Mouse (Mus musculus): Measurements from ENCODE around the gene Lhcgr.

Lhcgr gene

GRCm38 (mm10) chr17:88706231-88706649 is 85.5 kb downstream of the Lhcgr start:
- no peak for ATAC-seq (ENCODE audit: low TSS enrichment)

GRCm38 (mm10) chr17:88703112-88703511 is 88.7 kb downstream of the Lhcgr start:
- no peak for ATAC-seq (ENCODE audit: low TSS enrichment)

GRCm38 (mm10) chr17:88702345-88702744 is 89.4 kb downstream of the Lhcgr start:
- ATAC-seq (ENCODE audit: low TSS enrichment) = no peak

GRCm38 (mm10) chr17:88700901-88701300 is 90.9 kb downstream of the Lhcgr start:
- no peak for ATAC-seq (ENCODE audit: low TSS enrichment)

- no peak for ATAC-seq (ENCODE audit: low TSS enrichment)
Measured at GRCm38 (mm10) chr17:88696656-88697333, 95.0 kb downstream of the Lhcgr start.

- no peak for ATAC-seq (ENCODE audit: low TSS enrichment)
Measured at GRCm38 (mm10) chr17:88688226-88688625, 103.6 kb downstream of the Lhcgr start.

- no peak; the same call in 1 of the 2 replicates for ATAC-seq (ENCODE audit: low TSS enrichment)
Measured at GRCm38 (mm10) chr17:88675310-88676309, 116.2 kb downstream of the Lhcgr start.

- no peak for ATAC-seq (ENCODE audit: low TSS enrichment)
Measured at GRCm38 (mm10) chr17:88670800-88671199, 121.0 kb downstream of the Lhcgr start.

GRCm38 (mm10) chr17:88669921-88670320 is 121.9 kb downstream of the Lhcgr start:
- no peak for ATAC-seq (ENCODE audit: low TSS enrichment)

- ATAC-seq (ENCODE audit: low TSS enrichment) = no peak
Measured at GRCm38 (mm10) chr17:88668452-88668851, 123.3 kb downstream of the Lhcgr start, which contains the start of gene Gtf2a1l. Gene Gtf2a1l (plus strand): TSS chr17:88668660.
